Mouse (Mus musculus) layer of hippocampus, adult 11-12 months (tissue): ENCODE measurements around the gene Asb16.
"Not testable (repeated sequence)": the region's sequence is repeated elsewhere in the genome, so short reads cannot be mapped to it uniquely, and the experiment has no call there.

Experiments used
- DNase-seq: peaks from one replicate; pipeline ENCODE4 v3.0.0; 2022; ENCODE audit warnings: low spot score

Gene Asb16

GRCm38 (mm10) chr11:102241874-102242273, 26.7 kb upstream of the Asb16 start:
- DNase-seq, result no peak

GRCm38 (mm10) chr11:102244926-102245449, 23.6 kb upstream of the Asb16 start:
- DNase-seq, result peak; percentile 66

- DNase-seq, result no peak
These were observed 22.8 kb upstream of the Asb16 start for GRCm38 (mm10) chr11:102245581-102246272.

- DNase-seq, result no peak
These were observed 22.3 kb upstream of the Asb16 start for GRCm38 (mm10) chr11:102246273-102246635.

- no peak for DNase-seq
These were observed 21.7 kb upstream of the Asb16 start for GRCm38 (mm10) chr11:102246871-102247270.

- DNase-seq, result peak; percentile 94
These were observed 19.8 kb upstream of the Asb16 start, which contains the start of gene BC030867 for GRCm38 (mm10) chr11:102248630-102249230. BC030867 (plus strand) TSS chr11:102248882.

GRCm38 (mm10) chr11:102249351-102250090, 19.0 kb upstream of the Asb16 start:
- no peak for DNase-seq

GRCm38 (mm10) chr11:102257514-102257913, 11.0 kb upstream of the Asb16 start:
- DNase-seq, result no peak

GRCm38 (mm10) chr11:102258095-102258494, 10.4 kb upstream of the Asb16 start:
- no peak for DNase-seq

GRCm38 (mm10) chr11:102258521-102258920, 10.0 kb upstream of the Asb16 start:
- no peak for DNase-seq

- DNase-seq, result no peak
These were observed 5.3 kb upstream of the Asb16 start for GRCm38 (mm10) chr11:102263211-102263610.

GRCm38 (mm10) chr11:102265816-102266215, 2.7 kb upstream of the Asb16 start:
- DNase-seq, result no peak

GRCm38 (mm10) chr11:102266631-102267355, 1.8 kb upstream of the Asb16 start:
- no peak for DNase-seq

GRCm38 (mm10) chr11:102267480-102267879, 1.1 kb upstream of the Asb16 start:
- DNase-seq, result peak; percentile 79

- DNase-seq, result no peak
These were observed 7.9 kb downstream of the Asb16 start for GRCm38 (mm10) chr11:102276411-102276915.

GRCm38 (mm10) chr11:102277754-102278153, 9.2 kb downstream of the Asb16 start:
- DNase-seq, result no peak

GRCm38 (mm10) chr11:102279595-102279994, 11.1 kb downstream of the Asb16 start:
- DNase-seq, result no peak

GRCm38 (mm10) chr11:102280267-102280666, 11.7 kb downstream of the Asb16 start:
- not testable (repeated sequence) for DNase-seq

- DNase-seq, result no peak
These were observed 15.4 kb downstream of the Asb16 start for GRCm38 (mm10) chr11:102283922-102284321.

- DNase-seq, result peak; percentile 98
These were observed 16.1 kb downstream of the Asb16 start, which contains the start of gene Tmub2 for GRCm38 (mm10) chr11:102284501-102285094. Tmub2 (plus strand) TSS chr11:102284931.

- no peak for DNase-seq
These were observed 16.7 kb downstream of the Asb16 start for GRCm38 (mm10) chr11:102285095-102285834.
